Mouse (Mus musculus) limb, embryonic 11.5 days (tissue): ENCODE results near the gene Slc35b1. TPM values are rescaled to one million over a fixed set of nuclear protein-coding genes. Genes with fewer than 3 reads are reported as not detected.

Experiments used
- polyA plus RNA-seq: library from polyadenylated mRNA; unstranded; fragments of >200 nt; fragmentation: Nextera tagmentation; extraction: Ambion mirVana; gene quantifications from 2 replicates; pipeline ENCODE4 v1.2.1, GENCODE M21; 2014

Slc35b1 gene
- polyA plus RNA-seq, 1 experiment from 2014 or later: 133 TPM

Other genes starting within 250 kb of the Slc35b1 start
- 0.40 and 0.80 TPM in 2 replicates for gene Dlx4, start 238.4 kb upstream of the Slc35b1 start, polyA plus RNA-seq
- gene Tac4, start 123.2 kb upstream of the Slc35b1 start, polyA plus RNA-seq: 0.20 TPM in 1 of 2 replicates, not detected in the other
- 80.4 and 84.7 TPM in 2 replicates for gene Kat7, start 74.4 kb upstream of the Slc35b1 start, polyA plus RNA-seq
- gene Fam117a, start 47.7 kb upstream of the Slc35b1 start, polyA plus RNA-seq: 16.8 and 17.0 TPM in 2 replicates
- gene Spop, start 29.4 kb downstream of the Slc35b1 start, polyA plus RNA-seq: 112 and 114 TPM in 2 replicates
- 0.37 and 1.5 TPM in 2 replicates for gene Nxph3, start 129.9 kb downstream of the Slc35b1 start, polyA plus RNA-seq
- 12.4 and 13.4 TPM in 2 replicates for gene Ngfr, start 203.0 kb downstream of the Slc35b1 start, polyA plus RNA-seq